8 mouse cellular contexts compared by ENCODE assay signal in the genomic region with DNA sequence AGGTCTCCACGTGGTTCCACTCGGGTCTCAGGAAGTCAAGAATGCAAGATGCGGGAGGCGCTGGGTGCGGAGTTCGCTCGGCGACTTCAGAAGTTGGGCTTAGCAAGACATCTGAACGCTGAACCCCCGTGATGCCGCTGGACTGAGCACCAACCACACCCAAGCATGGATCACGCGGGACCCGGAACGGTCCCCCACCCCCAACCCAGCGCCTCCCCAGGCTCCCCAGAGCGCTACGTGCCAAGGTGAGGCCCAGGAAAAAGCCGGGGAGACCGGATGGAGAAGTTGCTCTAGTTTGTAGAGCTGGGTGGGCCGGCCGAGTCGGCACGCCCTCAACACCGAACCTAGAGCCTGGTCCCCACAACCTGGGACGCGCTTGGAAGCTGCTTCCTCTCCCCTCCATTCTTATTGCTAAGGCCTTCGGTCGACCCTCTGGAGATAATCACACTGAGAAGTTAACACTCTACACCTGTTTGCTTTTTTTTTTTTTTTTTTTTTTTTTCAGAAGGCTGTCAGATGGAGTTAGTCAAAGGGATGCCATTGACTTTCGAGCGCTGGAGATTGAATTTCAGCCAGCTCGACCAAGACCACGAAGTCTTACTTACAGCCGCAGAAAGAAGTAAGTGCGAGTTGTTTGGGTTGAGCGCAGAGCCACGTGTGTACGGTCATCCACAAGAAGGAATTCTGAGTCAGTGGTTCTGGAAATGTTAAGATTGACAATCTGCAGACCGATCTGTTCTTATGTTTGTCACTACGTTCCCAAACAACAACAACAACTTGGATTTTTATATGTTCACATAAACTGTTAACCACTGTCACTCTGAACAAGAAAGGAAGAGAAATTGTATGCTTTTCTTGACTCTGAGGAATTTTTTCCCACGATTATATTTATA. TPM values are rescaled to one million over a fixed set of nuclear protein-coding genes. Genes with fewer than 3 reads are reported as not detected.
DNase-seq lines count a peak whose midpoint lies in the region; ATAC-seq lines count a peak whose summit lies in the region.

A gene (minus strand): TSS at position 627 of the 893 bp plus-strand sequence.

- no peaks in the 10 kb centered on the region for H3K36me3 ChIP-seq in forebrain, embryonic 14.5 days (ENCODE audit: control insufficient read depth, insufficient read depth, low read length)
- H3K36me3 ChIP-seq in hindbrain, embryonic 13.5 days, result no peaks in the 10 kb centered on the region
- H3K36me3 ChIP-seq in midbrain, embryonic 15.5 days (replicated peaks), result no peaks in the 10 kb centered on the region

- no peak for ATAC-seq in forebrain, embryonic 14.5 days
- ATAC-seq in hindbrain, embryonic 13.5 days (ENCODE audit: low FRiP score), result 0 out of 2 replicates have a peak, but pooled peaks have one; percentile 8
- peak; percentile 12; the same call in 1 of the 2 replicates for ATAC-seq in midbrain, embryonic 15.5 days (replicated peaks)

- H3K4me2 ChIP-seq in forebrain, embryonic 14.5 days (ENCODE audit: low read length), result peak within 1 kb of the TSS; percentile 77
- H3K4me2 ChIP-seq in hindbrain, embryonic 13.5 days, result peak within 1 kb of the TSS; percentile 98
- H3K4me2 ChIP-seq in midbrain, embryonic 15.5 days, result peak within 1 kb of the TSS; percentile 97

- no peak within 1 kb of the TSS for H3K27ac ChIP-seq in forebrain, embryonic 14.5 days (ENCODE audit: low read depth, low read length)
- H3K27ac ChIP-seq in hindbrain, embryonic 13.5 days, result no peak within 1 kb of the TSS
- 0 out of 2 replicates have a peak within 1 kb of the TSS, but pooled peaks have one; percentile 19 for H3K27ac ChIP-seq in midbrain, embryonic 15.5 days

- whole genome bisulfite sequencing in forebrain, embryonic 14.5 days, result 7% methylated on average over 41 of the region's 41 CpGs
- 5% methylated on average over 41 of the region's 41 CpGs for WGBS in hindbrain, embryonic 13.5 days
- 5% methylated on average over 41 of the region's 41 CpGs for WGBS in midbrain, embryonic 15.5 days

- peaks cover 39% of the 10 kb centered on the region for H3K27me3 ChIP-seq in forebrain, embryonic 14.5 days (replicated peaks; ENCODE audit: control insufficient read depth, insufficient read depth, low read length)
- peaks cover 89% of the 10 kb centered on the region for H3K27me3 ChIP-seq in hindbrain, embryonic 13.5 days
- H3K27me3 ChIP-seq in midbrain, embryonic 15.5 days (replicated peaks), result peaks cover 58% of the 10 kb centered on the region

- peak within 1 kb of the TSS; percentile 68 for H3K4me3 ChIP-seq in forebrain, embryonic 14.5 days (ENCODE audit: low read depth, low read length)
- peak within 1 kb of the TSS; percentile 69 for H3K4me3 ChIP-seq in hindbrain, embryonic 13.5 days
- peak within 1 kb of the TSS; percentile 74 for H3K4me3 ChIP-seq in midbrain, embryonic 15.5 days

- H3K4me1 ChIP-seq in forebrain, embryonic 14.5 days (ENCODE audit: control insufficient read depth, insufficient read depth, low read length), result peaks cover 25% of the 10 kb centered on the region
- peaks cover 30% of the 10 kb centered on the region for H3K4me1 ChIP-seq in hindbrain, embryonic 13.5 days (replicated peaks)
- peaks cover 24% of the 10 kb centered on the region for H3K4me1 ChIP-seq in midbrain, embryonic 15.5 days

- DNase-seq in embryo, embryonic 10 days (ENCODE audit: low spot score), result peak; percentile 48
- no peak for DNase-seq in embryo, embryonic 9.5 days (ENCODE audit: extremely low spot score)
- DNase-seq in adrenal gland, adult 18-20 months (ENCODE audit: low spot score in 2 of 2), result peak in 1 of 2 experiments; percentile 54
- DNase-seq in forebrain, embryonic 14.5 days (ENCODE audit: low spot score), result no peak
- DNase-seq in liver, result peak; percentile 57
- DNase-seq in urinary bladder, postnatal 36 days (ENCODE audit: low spot score in 2 of 2), result peak; percentile 58 to 66

- no peaks in the 10 kb centered on the region for H3K9me3 ChIP-seq in forebrain, embryonic 14.5 days (replicated peaks; ENCODE audit: control insufficient read depth, low read length)
- H3K9me3 ChIP-seq in hindbrain, embryonic 13.5 days, result no peaks in the 10 kb centered on the region
- H3K9me3 ChIP-seq in midbrain, embryonic 15.5 days, result no peaks in the 10 kb centered on the region

- H3K9ac ChIP-seq in forebrain, embryonic 14.5 days (ENCODE audit: low read length), result peak within 1 kb of the TSS; percentile 64
- H3K9ac ChIP-seq in hindbrain, embryonic 13.5 days, result peak within 1 kb of the TSS; percentile 74
- peak within 1 kb of the TSS; percentile 51; the same call in 1 of the 2 replicates for H3K9ac ChIP-seq in midbrain, embryonic 15.5 days

RNA-seq across cellular contexts. Expression of the gene that starts here (rescaled TPM):
- 10 to 100 TPM; 34.6 to 60.6 TPM for total RNA-seq in adrenal gland, adult 18-20 months (2021)
- 2.3 and 3.8 TPM in 2 replicates for polyA plus RNA-seq in forebrain, embryonic 14.5 days (2014; fragmentation: Nextera tagmentation; extraction: Ambion mirVana)
- polyA plus RNA-seq in hindbrain, embryonic 13.5 days (2015; fragmentation: Nextera tagmentation; extraction: Ambion mirVana), result 1.1 and 1.5 TPM in 2 replicates
- polyA plus RNA-seq in midbrain, embryonic 15.5 days (2015; fragmentation: Nextera tagmentation; extraction: Ambion mirVana), result 2.0 and 3.6 TPM in 2 replicates

Comparison
In these comparisons a context has a peak if more than half of its experiments do, and no peak if none do; other contexts are left out.
1. DNase-seq: peak in embryo, embryonic 10 days (single experiment), liver (single experiment) and urinary bladder, postnatal 36 days (2 of 2); none in embryo, embryonic 9.5 days (single experiment) and forebrain, embryonic 14.5 days (single experiment).
2. Peak in every context shown above with its lines, with median percentiles within 50 percentile points of each other: H3K4me2 ChIP-seq, H3K4me3 ChIP-seq and H3K9ac ChIP-seq.